Mouse (Mus musculus) bone marrow, adult 2 months (tissue): ENCODE measurements at regions not wholly inside any gene's neighbourhood (a gene's known extent, or its start where the extent isn't known, plus 50 kb on each side); places are given as distances from the start of the nearest gene placed in this dataset.
A peak's percentile ranks its signal among the peaks of the same experiment; 100 is the strongest.

Experiments used
- H3K27ac ChIP-seq: fragments of 200-500 bp; 2 replicates; pipeline ENCODE4 v1.5.1; 2012; ENCODE audit warnings: low read depth, mild to moderate bottlenecking, control low read depth, inconsistent platforms, low read length; ENCODE audit not compliant: control insufficient read depth, poor library complexity, insufficient read depth
- H3K4me1 ChIP-seq: fragments of 200-500 bp; 2 replicates; pipeline ENCODE4 v1.6.1; 2011; ENCODE audit warnings: low read length; ENCODE audit not compliant: control insufficient read depth, insufficient read depth
- H3K4me3 ChIP-seq: fragments of 200-500 bp; replicated peaks from 2 replicates; pipeline ENCODE3; 2011; ENCODE audit warnings: mild to moderate bottlenecking, low read depth, low read length, control low read depth; ENCODE audit not compliant: control insufficient read depth
- CTCF ChIP-seq: fragments of 200-500 bp; IDR thresholded peaks from 2 replicates; pipeline ENCODE4 v1.5.1; 2011; ENCODE audit warnings: low read length, control low read depth; ENCODE audit not compliant: control insufficient read depth, insufficient read depth
- POLR2A ChIP-seq: fragments of 200-500 bp; IDR thresholded peaks from 2 replicates; pipeline ENCODE4 v1.6.1; 2011; ENCODE audit warnings: low read depth, mild to moderate bottlenecking, control low read depth, low read length, borderline replicate concordance; ENCODE audit not compliant: control insufficient read depth
- WGBS: fragments of 180-500 bp; shearing (Covaris S2); methylation state at CpG from one replicate; pipeline ENCODE4 v1.1.7; 2018; 5-methylcytosine and 5-hydroxymethylcytosine counted together

DNA sequence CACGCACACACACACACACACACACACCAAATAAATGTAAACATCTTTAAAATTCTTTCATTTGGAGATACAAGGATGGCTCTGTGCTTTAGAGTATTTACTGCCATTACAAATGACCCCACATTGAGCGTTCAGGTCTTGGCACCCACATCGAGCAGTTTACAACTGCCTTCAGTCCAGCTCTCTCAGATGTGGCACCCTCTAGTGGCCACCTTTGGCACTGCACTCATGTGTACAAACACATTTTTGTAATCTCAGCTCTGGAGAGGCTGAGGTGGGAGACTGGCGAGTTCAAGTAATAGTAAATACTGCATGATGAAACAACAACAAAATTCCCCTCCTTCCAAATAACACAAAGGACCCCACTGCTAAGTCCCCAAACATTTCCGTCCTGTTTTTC lies 198.6 kb upstream of the Dkk2 start:
- H3K27ac ChIP-seq = no peak overlapping the region
- WGBS = 82% methylated on average over 5 of the region's 5 CpGs

DNA sequence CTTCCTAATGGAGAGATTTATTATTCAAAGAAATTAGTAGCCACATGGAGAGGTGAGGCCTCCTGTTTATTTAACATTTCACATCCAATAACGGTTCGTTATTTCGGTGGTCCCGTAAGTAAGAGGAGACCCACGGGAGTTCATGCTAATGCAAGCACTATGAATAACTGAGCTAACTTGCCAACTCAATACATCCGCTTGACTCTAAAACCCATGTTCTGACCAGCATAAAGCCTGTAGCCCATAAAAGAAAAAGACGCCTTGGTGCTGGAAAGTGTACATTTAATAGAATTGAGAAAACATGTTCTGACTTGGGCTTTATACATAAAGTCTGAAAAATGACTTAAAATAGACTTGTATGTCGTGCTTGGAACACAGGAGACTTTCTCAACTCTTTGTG lies 198.1 kb upstream of the Dkk2 start:
- H3K4me3 ChIP-seq = no peak overlapping the region
- no peak overlapping the region for H3K27ac ChIP-seq
- WGBS = 83% methylated on average over 8 of the region's 8 CpGs
- no peak for TF ChIP-seq CTCF
- no peak for TF ChIP-seq POLR2A
- H3K4me1 ChIP-seq = no peaks in the 10 kb centered on the region

More for the DNA sequence above, 198.6 kb upstream of the Dkk2 start:
- Histone ChIP-seq H3K4me1 (no peaks in the 10 kb centered on the region), H3K4me3 (no peak overlapping the region)
- TF ChIP-seq CTCF = peak; percentile 62
- no peak for TF ChIP-seq POLR2A

DNA sequence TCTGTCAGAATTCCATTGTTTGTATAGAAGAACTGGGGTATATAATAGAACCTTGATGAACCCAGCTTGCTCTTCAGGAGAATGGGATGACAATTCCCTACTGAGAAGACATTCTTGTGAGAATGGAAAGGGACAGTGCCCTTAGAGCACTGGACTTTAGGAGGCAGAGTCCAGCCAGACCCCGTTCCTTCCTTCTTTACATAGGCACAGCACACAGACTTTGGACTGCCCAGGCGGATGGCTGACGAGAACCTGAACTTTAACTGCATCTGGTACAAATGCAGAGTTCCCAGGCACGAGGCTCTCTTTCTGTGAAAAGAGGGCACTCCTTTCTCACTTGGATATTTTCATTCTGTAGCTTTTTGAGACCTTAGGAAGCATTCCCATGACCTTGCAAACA lies 197.4 kb upstream of the Dkk2 start:
- H3K27ac ChIP-seq = no peak overlapping the region
- no peak for TF ChIP-seq CTCF
- WGBS = 80% methylated on average over 4 of the region's 4 CpGs
- H3K4me1 ChIP-seq = no peaks in the 10 kb centered on the region
- H3K4me3 ChIP-seq = no peak overlapping the region

DNA sequence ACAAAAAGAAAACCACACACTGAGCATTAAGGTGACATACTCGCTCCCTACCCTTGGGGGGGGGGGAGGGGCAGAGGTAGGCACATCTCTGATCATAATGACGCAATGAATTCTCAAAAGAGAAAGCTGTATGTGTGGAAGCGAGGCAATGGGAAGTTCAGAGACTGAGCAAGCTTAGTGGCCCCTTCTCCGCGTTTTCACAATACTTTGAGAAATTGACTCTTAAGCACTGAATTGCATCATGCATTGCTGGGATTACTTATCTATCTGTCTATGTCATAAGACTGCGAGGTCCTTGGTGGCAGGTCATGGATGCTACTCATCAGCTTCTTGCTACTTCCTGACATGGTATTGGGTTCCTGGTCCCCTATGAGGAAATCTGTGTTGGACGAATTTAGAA lies 193.2 kb upstream of the Dkk2 start:
- H3K27ac ChIP-seq = no peak overlapping the region
- H3K4me3 ChIP-seq = no peak overlapping the region
- TF ChIP-seq CTCF (no peak), POLR2A (no peak)
- no peaks in the 10 kb centered on the region for H3K4me1 ChIP-seq
- 62% methylated on average over 7 of the region's 7 CpGs for WGBS

DNA sequence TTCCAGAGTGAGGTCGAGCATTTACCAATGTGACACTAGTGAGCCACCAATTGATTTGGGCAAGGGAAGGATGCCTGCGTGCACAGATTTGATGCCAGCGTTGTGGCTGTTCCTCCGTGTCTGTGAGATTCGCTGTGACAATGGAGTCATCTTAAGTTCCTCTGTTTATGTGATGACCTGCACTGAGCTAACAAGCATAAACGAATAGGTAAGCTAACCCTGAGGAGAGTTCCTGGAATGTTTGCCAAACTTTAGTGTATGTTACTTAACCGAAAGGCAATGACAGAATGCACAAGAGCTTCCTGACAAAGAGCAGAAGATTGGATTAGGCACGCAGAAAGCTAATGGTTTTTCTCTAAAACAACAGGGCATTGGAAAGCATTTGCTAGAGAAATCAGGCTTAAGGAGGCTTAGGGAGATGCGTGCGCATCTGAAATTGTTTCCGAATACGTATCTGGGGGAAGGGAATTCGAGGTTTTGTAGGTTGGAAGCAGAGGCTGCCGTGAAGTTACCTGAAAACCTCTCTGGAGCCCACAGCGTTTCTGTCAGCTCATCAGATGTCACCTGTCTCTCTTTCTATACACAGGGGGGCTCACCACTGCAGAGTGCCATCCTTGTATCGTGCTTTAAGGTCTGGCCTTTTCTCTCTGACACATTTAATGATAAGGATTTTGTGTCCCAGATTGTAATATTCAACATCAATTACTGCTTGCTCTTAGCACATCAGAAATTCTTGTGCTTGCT lies 191.9 kb upstream of the Dkk2 start:
- H3K27ac ChIP-seq = no peak overlapping the region
- H3K4me3 ChIP-seq = no peak overlapping the region
- H3K4me1 ChIP-seq = no peaks in the 10 kb centered on the region
- TF ChIP-seq CTCF (no peak), POLR2A (no peak)
- 79% methylated on average over 16 of the region's 16 CpGs for WGBS

DNA sequence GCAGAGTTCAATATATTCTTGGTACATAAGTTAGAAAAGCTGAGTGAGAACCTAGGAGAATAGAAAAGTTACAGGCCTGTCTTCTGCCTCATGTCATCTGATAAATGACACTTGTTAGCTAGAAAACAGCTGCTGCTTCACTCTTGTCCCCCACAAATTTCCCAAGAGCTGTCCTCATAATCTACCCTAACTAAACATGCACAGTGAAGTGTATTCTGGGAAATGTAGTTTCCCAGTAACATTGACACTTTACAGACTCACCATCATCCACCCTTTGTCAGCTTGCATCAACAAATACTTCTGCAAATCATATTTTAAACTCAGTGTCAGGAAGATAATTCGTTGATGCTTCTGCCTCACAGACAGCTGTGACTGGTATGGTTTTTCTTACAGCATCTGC lies 190.0 kb upstream of the Dkk2 start:
- Histone ChIP-seq H3K4me1 (no peaks in the 10 kb centered on the region), H3K4me3 (no peak overlapping the region), H3K27ac (no peak overlapping the region)
- TF ChIP-seq POLR2A = no peak
- no peak for TF ChIP-seq CTCF
- 41% methylated on average over 1 of the region's 1 CpGs for WGBS

DNA sequence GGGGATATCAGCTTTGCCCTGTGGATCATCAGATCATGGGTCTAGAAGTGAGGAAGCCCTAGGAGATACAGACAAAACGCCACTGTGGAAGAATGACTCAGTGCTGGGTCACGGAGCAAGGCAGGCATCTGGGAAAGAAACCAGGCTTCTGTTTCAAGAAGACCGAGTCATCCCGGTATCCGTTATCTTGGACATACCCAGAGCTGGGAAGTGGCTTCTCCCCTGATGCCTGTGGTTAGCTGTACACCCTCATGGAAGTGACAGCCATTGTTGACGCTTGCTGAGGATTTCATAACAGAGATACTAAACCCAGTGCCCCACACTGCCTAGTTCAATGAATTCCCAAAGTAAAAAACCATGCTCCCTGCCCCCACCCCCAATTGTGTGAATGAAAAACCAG lies 171.6 kb upstream of the Dkk2 start:
- 79% methylated on average over 6 of the region's 6 CpGs for WGBS

DNA sequence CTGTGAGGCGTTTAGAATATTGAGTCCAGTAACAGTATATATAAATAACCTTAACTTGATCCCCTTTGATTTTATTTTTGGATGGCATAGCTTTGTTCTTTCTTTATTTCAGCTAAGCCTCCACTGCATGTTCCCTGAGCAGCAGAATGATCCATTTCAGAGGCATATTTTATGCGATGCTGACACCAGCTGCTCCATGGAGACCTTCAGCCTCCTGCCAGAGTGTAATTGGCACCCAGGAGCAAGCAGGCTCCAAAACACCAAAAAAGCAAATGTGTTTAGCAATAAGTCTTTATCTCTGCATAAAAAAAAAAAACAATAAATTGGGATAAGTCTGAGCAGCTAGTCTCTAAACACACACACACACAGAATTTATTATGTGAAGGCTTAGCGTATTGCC lies 170.7 kb upstream of the Dkk2 start:
- TF ChIP-seq POLR2A (no peak), CTCF (no peak)
- WGBS = 79% methylated on average over 3 of the region's 3 CpGs

More for the DNA sequence above, 171.6 kb upstream of the Dkk2 start:
- no peaks in the 10 kb centered on the region for H3K4me1 ChIP-seq
- H3K27ac ChIP-seq = no peak overlapping the region
- TF ChIP-seq POLR2A (no peak), CTCF (no peak)
- no peak overlapping the region for H3K4me3 ChIP-seq

DNA sequence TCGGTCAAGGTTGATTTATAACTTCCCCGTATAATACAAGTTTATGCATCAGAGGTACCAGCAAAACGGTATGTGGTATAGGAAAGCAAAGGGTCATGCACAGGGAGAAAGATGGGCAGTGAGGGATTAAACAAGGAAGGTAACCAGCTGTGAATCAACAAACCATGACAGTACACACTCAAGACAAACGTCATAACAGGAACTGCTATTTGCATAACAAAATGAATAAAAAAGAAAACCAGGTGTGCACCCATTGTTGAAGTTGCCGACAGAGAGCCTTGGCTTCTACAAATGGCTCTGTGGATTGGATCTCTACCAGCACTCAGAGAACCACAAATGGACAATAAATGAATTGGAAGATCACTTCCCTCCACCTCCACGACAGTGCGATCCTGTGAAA lies 170.1 kb upstream of the Dkk2 start:
- Histone ChIP-seq H3K4me3 (no peak overlapping the region), H3K4me1 (no peaks in the 10 kb centered on the region), H3K27ac (no peak overlapping the region)
- TF ChIP-seq CTCF (no peak), POLR2A (no peak)
- WGBS = 62% methylated on average over 7 of the region's 7 CpGs

More for the DNA sequence above, 170.7 kb upstream of the Dkk2 start:
- Histone ChIP-seq H3K4me1 (no peaks in the 10 kb centered on the region), H3K27ac (no peak overlapping the region), H3K4me3 (no peak overlapping the region)
